Mouse (Mus musculus): ENCODE results near the gene Tk2.

Tk2 gene

GRCm38 (mm10) chr8:104219079-104219478 is 29.3 kb downstream of the Tk2 start:
- peak; percentile 38 for DNase-seq

DNA sequence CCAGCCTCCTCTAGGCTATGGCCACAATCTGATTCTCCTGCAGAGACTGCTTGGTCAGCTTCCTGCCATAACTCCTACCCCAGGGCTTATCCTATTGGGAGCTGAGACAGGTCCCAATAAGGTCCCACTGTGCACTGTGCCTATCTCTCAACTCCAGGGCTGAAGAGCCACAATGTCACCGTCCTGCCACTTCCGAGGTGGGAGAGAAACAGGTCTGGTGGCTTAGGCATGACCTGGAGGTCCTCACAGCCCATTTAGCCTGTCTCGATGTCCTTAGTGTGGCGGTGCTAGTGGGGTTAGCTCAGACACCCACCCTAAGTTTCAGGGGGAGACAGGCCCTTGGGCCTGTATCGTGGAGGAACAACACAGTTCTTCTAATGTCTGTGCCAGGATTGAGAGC is 30.8 kb downstream of the Tk2 start:
- no peak for DNase-seq

- DNase-seq = no peak
Observed at GRCm38 (mm10) chr8:104205292-104205691, 43.1 kb downstream of the Tk2 start.

GRCm38 (mm10) chr8:104202320-104202719 is 46.0 kb downstream of the Tk2 start:
- DNase-seq = no peak

DNA sequence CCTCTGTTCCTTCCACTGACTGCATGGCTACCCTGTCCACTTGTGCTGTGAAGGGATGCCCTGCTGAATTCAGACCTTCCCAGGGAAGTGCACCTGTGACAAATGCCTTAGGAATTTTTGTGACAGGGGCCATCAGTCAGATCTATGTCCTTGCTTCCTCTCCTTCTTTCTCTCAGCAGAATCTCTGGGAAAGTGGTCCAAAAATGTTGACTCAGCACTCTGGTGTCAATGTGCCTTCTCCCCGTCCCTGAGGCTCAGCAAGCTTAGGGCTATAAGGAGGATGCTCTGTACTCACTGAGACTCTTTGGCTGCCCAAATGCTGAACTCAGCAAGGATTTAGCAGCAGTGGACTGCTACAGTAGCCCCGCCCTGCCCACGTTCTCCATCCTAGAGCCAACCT is 46.7 kb downstream of the Tk2 start:
- no peak for DNase-seq

GRCm38 (mm10) chr8:104199802-104200201 is 48.6 kb downstream of the Tk2 start:
- no peak for DNase-seq

- no peak for DNase-seq
Observed at GRCm38 (mm10) chr8:104191496-104191895, 56.9 kb downstream of the Tk2 start.

DNA sequence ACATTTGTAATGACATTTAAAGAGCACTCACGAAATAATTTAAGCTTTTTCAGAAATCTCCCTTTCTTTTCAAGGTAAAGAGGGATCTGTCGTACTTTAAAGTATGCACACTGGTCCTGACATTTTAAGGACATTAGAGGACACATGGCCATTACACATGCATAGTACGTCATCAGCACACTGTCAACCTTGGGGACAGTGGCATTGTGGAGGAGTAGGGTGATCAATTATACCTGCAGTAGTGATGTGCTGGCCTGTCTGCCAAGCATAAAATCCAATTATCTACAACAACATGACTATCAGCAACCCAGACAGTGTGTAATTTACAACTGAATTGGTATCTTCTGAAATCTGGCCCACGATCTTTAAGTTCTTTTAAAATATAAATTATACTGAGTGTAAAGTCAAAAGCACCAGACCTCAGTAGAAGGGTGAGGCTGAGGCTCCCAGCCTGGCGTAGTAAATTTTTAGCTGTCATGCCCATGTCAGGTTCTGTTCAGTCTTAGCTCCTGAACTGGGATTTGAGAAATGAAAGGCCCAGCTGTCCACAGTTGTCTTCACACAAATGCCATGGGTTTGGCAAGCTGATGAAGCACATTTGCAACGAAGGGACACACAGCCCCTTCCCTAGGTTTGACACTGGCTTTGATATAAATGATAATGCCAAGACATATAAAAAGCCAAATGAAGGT is 57.4 kb downstream of the Tk2 start:
- DNase-seq = no peak

- DNase-seq = no peak
Observed at GRCm38 (mm10) chr8:104188459-104188858, 59.9 kb downstream of the Tk2 start.

- no peak for DNase-seq
Observed at GRCm38 (mm10) chr8:104187622-104188021, 60.7 kb downstream of the Tk2 start.

DNA sequence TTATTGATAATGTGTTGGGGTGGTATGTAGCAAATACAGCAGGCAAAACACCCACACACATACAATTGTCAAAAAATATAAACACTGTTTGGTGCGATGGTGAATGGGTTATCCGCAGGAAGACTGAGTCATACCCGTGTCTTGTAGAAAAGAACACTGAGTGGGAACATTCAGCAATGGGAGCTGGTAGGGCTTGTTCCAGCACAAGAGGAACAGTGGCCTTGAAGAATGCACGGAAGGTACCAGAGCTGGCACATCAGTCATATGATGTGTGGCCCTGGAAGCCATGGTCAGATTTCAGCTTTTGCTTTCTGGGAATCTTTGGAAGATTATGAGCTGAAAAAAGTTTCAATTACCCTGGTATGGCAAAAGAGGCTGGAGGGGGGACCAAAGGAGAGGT is 61.5 kb downstream of the Tk2 start:
- DNase-seq = no peak

GRCm38 (mm10) chr8:104184905-104185304 is 63.5 kb downstream of the Tk2 start:
- no peak for DNase-seq

DNA sequence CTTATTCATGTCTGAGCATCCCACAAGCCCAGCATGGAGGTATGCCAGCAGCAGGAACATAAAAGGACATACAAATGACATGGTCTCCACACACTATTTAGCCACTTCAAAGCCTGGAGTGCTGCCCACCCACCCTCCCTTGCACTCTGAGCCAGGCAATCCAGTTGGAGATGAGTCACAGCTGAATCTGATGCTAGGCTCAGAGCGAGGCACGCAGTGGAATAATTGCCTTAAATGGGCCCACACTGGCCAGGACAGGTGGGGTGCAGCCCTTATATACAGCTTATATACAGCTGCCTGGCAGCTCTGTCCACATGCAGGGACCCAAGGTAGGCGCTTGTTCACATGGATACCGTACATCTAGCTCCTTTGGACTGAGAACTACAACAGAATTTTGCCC is 71.3 kb downstream of the Tk2 start:
- DNase-seq = peak; percentile 26
